Mouse (Mus musculus) lung, embryonic 14.5 days (tissue): Measurements from ENCODE around the gene Ak1. TPM values are rescaled to one million over a fixed set of nuclear protein-coding genes. Genes with fewer than 3 reads are reported as not detected.

ENCODE experiments used
- ATAC-seq: fragments of 200-750 bp; cut with Nextera tagmentation; 2 replicates; pipeline ENCODE4 v1.8.0; 2017; ENCODE audit warnings: mild to moderate bottlenecking, moderate TSS enrichment, moderate library complexity; ENCODE audit not compliant: insufficient read depth
- DNase-seq: peaks from one replicate; pipeline ENCODE4 v3.0.0-alpha.2; 2015
- H3K27ac ChIP-seq: fragments of 300-500 bp; sonication (generic); 2 replicates; pipeline ENCODE4 v1.5.1; 2014; ENCODE audit warnings: low read depth, mild to moderate bottlenecking, moderate library complexity
- H3K27me3 ChIP-seq: fragments of 300-500 bp; sonication (generic); 2 replicates; pipeline ENCODE4 v1.6.1; 2014; ENCODE audit warnings: low read length, control low read depth; ENCODE audit not compliant: insufficient read depth
- H3K36me3 ChIP-seq: fragments of 300-500 bp; sonication (generic); 2 replicates; pipeline ENCODE4 v1.6.1; 2014; ENCODE audit warnings: control low read depth; ENCODE audit not compliant: insufficient read depth
- H3K4me1 ChIP-seq: fragments of 300-500 bp; sonication (generic); 2 replicates; pipeline ENCODE4 v1.6.1; 2014; ENCODE audit warnings: antibody characterized with exemption, control low read depth; ENCODE audit not compliant: insufficient read depth
- H3K4me2 ChIP-seq: fragments of 300-500 bp; sonication (generic); 2 replicates; pipeline ENCODE4 v1.6.1; 2014; ENCODE audit warnings: mild to moderate bottlenecking
- H3K4me3 ChIP-seq: fragments of 300-500 bp; sonication (generic); 2 replicates; pipeline ENCODE4 v1.5.1; 2014; ENCODE audit warnings: low read depth, low read length
- H3K9ac ChIP-seq: fragments of 300-500 bp; sonication (generic); 2 replicates; pipeline ENCODE4 v1.6.1; 2014
- H3K9me3 ChIP-seq: fragments of 300-500 bp; sonication (generic); 2 replicates; pipeline ENCODE4 v1.6.1; 2016; ENCODE audit warnings: low read depth, low read length, control low read depth
- CTCF ChIP-seq: IDR thresholded peaks from 2 replicates; pipeline ENCODE4 v1.5.1; 2016; ENCODE audit warnings: antibody characterized with exemption, low read depth
- whole genome bisulfite sequencing: fragments of 180-500 bp; shearing (Covaris S2); extraction: QIAGEN DNeasy Blood & Tissue Kit; methylation state at CpG from one replicate; pipeline ENCODE4 v1.1.7; 2014; 5-methylcytosine and 5-hydroxymethylcytosine counted together
- polyA plus RNA-seq: library from polyadenylated mRNA; unstranded; fragments of >200 nt; fragmentation: Nextera tagmentation; extraction: Ambion mirVana; gene quantifications from 2 replicates; pipeline ENCODE4 v1.2.1, GENCODE M21; 2014

The Ak1 gene
- polyA plus RNA-seq, 1 experiment from 2014 or later, result 34.3 TPM

- H3K27ac ChIP-seq, result no peak overlapping the region
- no peak overlapping the region for H3K4me3 ChIP-seq
- no peak overlapping the region for H3K9ac ChIP-seq
- H3K4me1 ChIP-seq, result no peaks in the 10 kb centered on the region
- no peaks in the 10 kb centered on the region for H3K9me3 ChIP-seq
- TF ChIP-seq CTCF, result no peak
- no peaks in the 10 kb centered on the region for H3K27me3 ChIP-seq
- ATAC-seq (no peak), DNase-seq (no peak)
- 76% methylated on average over 8 of the region's 8 CpGs for WGBS
- H3K36me3 ChIP-seq, result peaks cover 17% of the 10 kb centered on the region
- H3K4me2 ChIP-seq, result no peak overlapping the region
Measured at GRCm38 (mm10) chr2:32665345-32665744, 43.8 kb downstream of the Ak1 start.

- no peaks in the 10 kb centered on the region for H3K4me1 ChIP-seq
- no peak for TF ChIP-seq CTCF
- H3K36me3 ChIP-seq, result peaks cover 20% of the 10 kb centered on the region
Measured at GRCm38 (mm10) chr2:32665853-32666252, 44.3 kb downstream of the Ak1 start.

GRCm38 (mm10) chr2:32667775-32668174 is 46.2 kb downstream of the Ak1 start:
- no peak for ATAC-seq

More at GRCm38 (mm10) chr2:32665853-32666252, 44.3 kb downstream of the Ak1 start:
- Histone ChIP-seq H3K9ac (no peak overlapping the region), H3K27me3 (no peaks in the 10 kb centered on the region), H3K4me2 (no peak overlapping the region), H3K4me3 (no peak overlapping the region), H3K27ac (peak overlapping the region; percentile 15; the same call in 1 of the 2 replicates), H3K9me3 (no peaks in the 10 kb centered on the region)
- DNase-seq, result no peak
- 75% methylated on average over 6 of the region's 6 CpGs for WGBS
- ATAC-seq, result no peak

GRCm38 (mm10) chr2:32668176-32668575 is 46.6 kb downstream of the Ak1 start:
- no peak for ATAC-seq
- Histone ChIP-seq H3K9me3 (no peaks in the 10 kb centered on the region), H3K27me3 (no peaks in the 10 kb centered on the region), H3K27ac (no peak overlapping the region), H3K4me3 (no peak overlapping the region), H3K9ac (no peak overlapping the region; the same call in 1 of the 2 replicates), H3K4me1 (no peaks in the 10 kb centered on the region), H3K36me3 (peaks cover 35% of the 10 kb centered on the region), H3K4me2 (no peak overlapping the region)
- no peak for DNase-seq
- 88% methylated on average over 7 of the region's 7 CpGs for WGBS
- TF ChIP-seq CTCF, result no peak

More at GRCm38 (mm10) chr2:32667775-32668174, 46.2 kb downstream of the Ak1 start:
- Histone ChIP-seq H3K27me3 (no peaks in the 10 kb centered on the region), H3K4me2 (no peak overlapping the region), H3K9ac (no peak overlapping the region), H3K36me3 (peaks cover 31% of the 10 kb centered on the region), H3K4me1 (no peaks in the 10 kb centered on the region), H3K27ac (no peak overlapping the region), H3K4me3 (no peak overlapping the region), H3K9me3 (no peaks in the 10 kb centered on the region)
- no peak for DNase-seq
- TF ChIP-seq CTCF, result no peak
- 48% methylated on average over 11 of the region's 11 CpGs for WGBS

GRCm38 (mm10) chr2:32669876-32670275 is 48.3 kb downstream of the Ak1 start:
- no peak for TF ChIP-seq CTCF
- Histone ChIP-seq H3K4me3 (no peak overlapping the region), H3K27me3 (no peaks in the 10 kb centered on the region), H3K36me3 (peaks cover 48% of the 10 kb centered on the region), H3K9me3 (no peaks in the 10 kb centered on the region), H3K4me1 (no peaks in the 10 kb centered on the region), H3K4me2 (no peak overlapping the region), H3K9ac (no peak overlapping the region), H3K27ac (no peak overlapping the region)
- DNase-seq (no peak), ATAC-seq (no peak)
- 59% methylated on average over 3 of the region's 3 CpGs for WGBS

GRCm38 (mm10) chr2:32671147-32671546 is 49.6 kb downstream of the Ak1 start:
- H3K27ac ChIP-seq, result no peak overlapping the region
- TF ChIP-seq CTCF, result no peak
- H3K9me3 ChIP-seq, result peaks cover 5% of the 10 kb centered on the region
- 77% methylated on average over 9 of the region's 9 CpGs for WGBS
- H3K27me3 ChIP-seq, result no peaks in the 10 kb centered on the region
- no peak overlapping the region for H3K4me3 ChIP-seq
- ATAC-seq (no peak), DNase-seq (no peak)
- no peak overlapping the region for H3K4me2 ChIP-seq
- no peak overlapping the region for H3K9ac ChIP-seq
- H3K4me1 ChIP-seq, result no peaks in the 10 kb centered on the region
- peaks cover 57% of the 10 kb centered on the region for H3K36me3 ChIP-seq

GRCm38 (mm10) chr2:32671907-32672595 is 50.5 kb downstream of the Ak1 start:
- ATAC-seq (no peak), DNase-seq (no peak)
- Histone ChIP-seq H3K27me3 (no peaks in the 10 kb centered on the region), H3K4me3 (no peak overlapping the region), H3K4me1 (no peaks in the 10 kb centered on the region), H3K9me3 (peaks cover 6% of the 10 kb centered on the region), H3K4me2 (no peak overlapping the region), H3K36me3 (peaks cover 61% of the 10 kb centered on the region), H3K27ac (no peak overlapping the region), H3K9ac (no peak overlapping the region)
- no peak for TF ChIP-seq CTCF
- WGBS, result 71% methylated on average over 9 of the region's 9 CpGs
